Mouse (Mus musculus) limb, embryonic 10.5 days (tissue): ENCODE results near the gene Foxl1. TPM values are rescaled to one million over a fixed set of nuclear protein-coding genes. Genes with fewer than 3 reads are reported as not detected.
A peak's percentile ranks its signal among the peaks of the same experiment; 100 is the strongest.

Source experiments
- DNase-seq: peaks from one replicate; pipeline ENCODE4 v3.0.0-alpha.2; 2017; ENCODE audit warnings: low spot score
- H3K27ac ChIP-seq: fragments of 300-500 bp; sonication (generic); 2 replicates; pipeline ENCODE4 v1.5.1; 2016; ENCODE audit warnings: mild to moderate bottlenecking
- H3K27me3 ChIP-seq: fragments of 300-500 bp; sonication (generic); 2 replicates; pipeline ENCODE4 v1.6.1; 2016; ENCODE audit warnings: low read depth, mild to moderate bottlenecking; ENCODE audit not compliant: poor library complexity, severe bottlenecking
- H3K36me3 ChIP-seq: fragments of 300-500 bp; sonication (generic); 2 replicates; pipeline ENCODE4 v1.6.1; 2016; ENCODE audit warnings: mild to moderate bottlenecking, moderate library complexity
- H3K4me1 ChIP-seq: fragments of 300-500 bp; sonication (generic); 2 replicates; pipeline ENCODE4 v1.6.1; 2016
- H3K4me3 ChIP-seq: fragments of 300-500 bp; sonication (generic); 2 replicates; pipeline ENCODE4 v1.5.1; 2016; ENCODE audit warnings: mild to moderate bottlenecking, moderate library complexity
- H3K9me3 ChIP-seq: fragments of 300-500 bp; sonication (generic); replicated peaks from 2 replicates; pipeline ENCODE4 v1.6.1; 2016; ENCODE audit warnings: mild to moderate bottlenecking
- WGBS: fragments of 180-500 bp; shearing (Covaris S2); methylation state at CpG from one replicate; pipeline ENCODE4 v1.1.7; 2016; 5-methylcytosine and 5-hydroxymethylcytosine counted together
- polyA plus RNA-seq: library from polyadenylated mRNA; unstranded; fragments of >200 nt; fragmentation: Nextera tagmentation; extraction: Ambion mirVana; gene quantifications from 2 replicates; pipeline ENCODE4 v1.2.1, GENCODE M21; 2016

Gene Foxl1
- polyA plus RNA-seq, 1 experiment from 2014 or later: 0.15 TPM

GRCm38 (mm10) chr8:121085561-121085960, 42.2 kb upstream of the Foxl1 start:
- whole genome bisulfite sequencing: 23% methylated on average over 3 of the region's 3 CpGs
- H3K36me3 ChIP-seq: no peaks in the 10 kb centered on the region
- no peaks in the 10 kb centered on the region for H3K9me3 ChIP-seq
- 0 out of 2 replicates have a peak overlapping the region, but pooled peaks have one; percentile 65 for H3K4me3 ChIP-seq
- no peak overlapping the region for H3K27ac ChIP-seq
- peaks cover 100% of the 10 kb centered on the region for H3K27me3 ChIP-seq
- peaks cover 68% of the 10 kb centered on the region for H3K4me1 ChIP-seq
- DNase-seq: peak; percentile 49

GRCm38 (mm10) chr8:121086004-121086900, 41.5 kb upstream of the Foxl1 start:
- no peaks in the 10 kb centered on the region for H3K36me3 ChIP-seq
- H3K9me3 ChIP-seq: no peaks in the 10 kb centered on the region
- H3K27me3 ChIP-seq: peaks cover 100% of the 10 kb centered on the region
- H3K4me3 ChIP-seq: no peak overlapping the region
- H3K27ac ChIP-seq: no peak overlapping the region
- peaks cover 66% of the 10 kb centered on the region for H3K4me1 ChIP-seq
- 7% methylated on average over 19 of the region's 19 CpGs for WGBS
- DNase-seq: peak; percentile 52

GRCm38 (mm10) chr8:121088281-121088680, 39.5 kb upstream of the Foxl1 start:
- H3K36me3 ChIP-seq: no peaks in the 10 kb centered on the region
- peaks cover 100% of the 10 kb centered on the region for H3K27me3 ChIP-seq
- H3K4me1 ChIP-seq: peaks cover 55% of the 10 kb centered on the region
- H3K9me3 ChIP-seq: no peaks in the 10 kb centered on the region
- 6% methylated on average over 8 of the region's 8 CpGs for WGBS
- no peak overlapping the region for H3K27ac ChIP-seq
- no peak overlapping the region for H3K4me3 ChIP-seq
- no peak for DNase-seq

- Histone ChIP-seq H3K4me3 (0 out of 2 replicates have a peak overlapping the region, but pooled peaks have one; percentile 4), H3K36me3 (no peaks in the 10 kb centered on the region), H3K9me3 (no peaks in the 10 kb centered on the region), H3K27me3 (peaks cover 100% of the 10 kb centered on the region), H3K27ac (no peak overlapping the region), H3K4me1 (peaks cover 47% of the 10 kb centered on the region)
- DNase-seq: peak; percentile 59
- WGBS: under 1% methylated on average over 40 of the region's 40 CpGs
Measured at GRCm38 (mm10) chr8:121088871-121089630, 38.7 kb upstream of the Foxl1 start.

- 9% methylated on average over 32 of the region's 32 CpGs for WGBS
- no peaks in the 10 kb centered on the region for H3K36me3 ChIP-seq
- H3K4me3 ChIP-seq: 0 out of 2 replicates have a peak overlapping the region, but pooled peaks have one; percentile 4
- H3K27me3 ChIP-seq: peaks cover 97% of the 10 kb centered on the region
- no peaks in the 10 kb centered on the region for H3K9me3 ChIP-seq
- no peak overlapping the region for H3K27ac ChIP-seq
- peaks cover 39% of the 10 kb centered on the region for H3K4me1 ChIP-seq
- peak; percentile 47 for DNase-seq
Measured at GRCm38 (mm10) chr8:121089631-121090380, 37.9 kb upstream of the Foxl1 start.

- H3K4me3 ChIP-seq: no peak overlapping the region
- H3K27ac ChIP-seq: no peak overlapping the region
- peaks cover 88% of the 10 kb centered on the region for H3K27me3 ChIP-seq
Measured at GRCm38 (mm10) chr8:121090716-121091115, 37.0 kb upstream of the Foxl1 start.

GRCm38 (mm10) chr8:121092141-121092540, 35.6 kb upstream of the Foxl1 start:
- Histone ChIP-seq H3K4me3 (no peak overlapping the region), H3K36me3 (peaks cover 3% of the 10 kb centered on the region), H3K9me3 (no peaks in the 10 kb centered on the region), H3K27ac (no peak overlapping the region), H3K27me3 (peaks cover 74% of the 10 kb centered on the region), H3K4me1 (peaks cover 33% of the 10 kb centered on the region)
- DNase-seq: no peak
- 31% methylated on average over 6 of the region's 6 CpGs for WGBS

More at GRCm38 (mm10) chr8:121090716-121091115, 37.0 kb upstream of the Foxl1 start:
- peak; percentile 57 for DNase-seq
- Histone ChIP-seq H3K4me1 (peaks cover 33% of the 10 kb centered on the region), H3K36me3 (no peaks in the 10 kb centered on the region), H3K9me3 (no peaks in the 10 kb centered on the region)
- 9% methylated on average over 1 of the region's 1 CpGs for WGBS

GRCm38 (mm10) chr8:121092627-121093026, 35.1 kb upstream of the Foxl1 start:
- peak; percentile 95 for DNase-seq
- Histone ChIP-seq H3K36me3 (peaks cover 8% of the 10 kb centered on the region), H3K9me3 (no peaks in the 10 kb centered on the region), H3K27ac (no peak overlapping the region), H3K27me3 (peaks cover 69% of the 10 kb centered on the region), H3K4me1 (peaks cover 33% of the 10 kb centered on the region), H3K4me3 (no peak overlapping the region)
- 2% methylated on average over 16 of the region's 16 CpGs for WGBS

- DNase-seq: no peak
- Histone ChIP-seq H3K27me3 (peaks cover 60% of the 10 kb centered on the region), H3K4me1 (peaks cover 33% of the 10 kb centered on the region), H3K27ac (no peak overlapping the region), H3K4me3 (no peak overlapping the region), H3K9me3 (no peaks in the 10 kb centered on the region), H3K36me3 (peaks cover 17% of the 10 kb centered on the region)
- 80% methylated on average over 6 of the region's 6 CpGs for WGBS
Measured at GRCm38 (mm10) chr8:121093496-121093895, 34.2 kb upstream of the Foxl1 start.

GRCm38 (mm10) chr8:121104049-121104818, 23.5 kb upstream of the Foxl1 start:
- H3K27ac ChIP-seq: no peak overlapping the region
- H3K36me3 ChIP-seq: peaks cover 73% of the 10 kb centered on the region
- H3K4me1 ChIP-seq: peaks cover 32% of the 10 kb centered on the region
- H3K4me3 ChIP-seq: no peak overlapping the region
- WGBS: 50% methylated on average over 17 of the region's 17 CpGs
- no peaks in the 10 kb centered on the region for H3K27me3 ChIP-seq
- DNase-seq: peak; percentile 94
- no peaks in the 10 kb centered on the region for H3K9me3 ChIP-seq

GRCm38 (mm10) chr8:121107668-121108656, 19.8 kb upstream of the Foxl1 start, which contains the start of gene Mthfsd:
Gene Mthfsd, minus strand, starts transcription at chr8:121108392.
- WGBS: 2% methylated on average over 75 of the region's 75 CpGs
- Histone ChIP-seq H3K4me3 (peak within 1 kb of the TSS; percentile 98), H3K27me3 (peaks cover 29% of the 10 kb centered on the region), H3K4me1 (peaks cover 32% of the 10 kb centered on the region), H3K27ac (peak within 1 kb of the TSS; percentile 93), H3K9me3 (no peaks in the 10 kb centered on the region), H3K36me3 (peaks cover 35% of the 10 kb centered on the region)
- DNase-seq: peak; percentile 99
